Mouse (Mus musculus) liver, embryonic 11.5 days (tissue): Measurements from ENCODE around the gene 2010111I01Rik. TPM values are rescaled to one million over a fixed set of nuclear protein-coding genes. Genes with fewer than 3 reads are reported as not detected.

Experiments used
- ATAC-seq: fragments of 200-750 bp; cut with Nextera tagmentation; replicated peaks from 2 replicates; pipeline ENCODE4 v1.8.0; 2017; ENCODE audit warnings: moderate number of reproducible peaks, mild to moderate bottlenecking, moderate TSS enrichment, moderate library complexity; ENCODE audit not compliant: low FRiP score
- DNase-seq: peaks from one replicate; pipeline ENCODE4 v3.0.0-alpha.2; 2017; ENCODE audit warnings: low spot score
- H3K27ac ChIP-seq: fragments of 300-500 bp; sonication (generic); 2 replicates; pipeline ENCODE4 v1.5.1; 2014; ENCODE audit warnings: mild to moderate bottlenecking, low read depth, low read length, control low read depth
- H3K27me3 ChIP-seq: fragments of 300-500 bp; sonication (generic); replicated peaks from 2 replicates; pipeline ENCODE4 v1.6.1; 2014; ENCODE audit warnings: low read length, mixed read lengths; ENCODE audit not compliant: control insufficient read depth, insufficient read depth
- H3K36me3 ChIP-seq: fragments of 300-500 bp; sonication (generic); 2 replicates; pipeline ENCODE4 v1.6.1; 2014; ENCODE audit warnings: mild to moderate bottlenecking, low read length, moderate library complexity, mixed read lengths; ENCODE audit not compliant: control insufficient read depth, insufficient read depth
- H3K4me1 ChIP-seq: fragments of 300-500 bp; sonication (generic); replicated peaks from 2 replicates; pipeline ENCODE4 v1.6.1; 2014; ENCODE audit warnings: low read length, mixed read lengths; ENCODE audit not compliant: control insufficient read depth, insufficient read depth
- H3K4me2 ChIP-seq: fragments of 300-500 bp; sonication (generic); 2 replicates; pipeline ENCODE4 v1.6.1; 2014; ENCODE audit warnings: mild to moderate bottlenecking, control low read depth, moderate library complexity
- H3K4me3 ChIP-seq: fragments of 300-500 bp; sonication (generic); 2 replicates; pipeline ENCODE4 v1.5.1; 2014; ENCODE audit warnings: low read depth, low read length, control low read depth
- H3K9ac ChIP-seq: fragments of 300-500 bp; sonication (generic); 2 replicates; pipeline ENCODE4 v1.6.1; 2014; ENCODE audit warnings: low read depth, low read length, control low read depth
- H3K9me3 ChIP-seq: fragments of 300-500 bp; sonication (generic); 2 replicates; pipeline ENCODE4 v1.6.1; 2016; ENCODE audit warnings: low read length, inconsistent platforms, mixed read lengths; ENCODE audit not compliant: control insufficient read depth
- WGBS: fragments of 180-500 bp; shearing (Covaris S2); extraction: QIAGEN DNeasy Blood & Tissue Kit; methylation state at CpG from one replicate; pipeline ENCODE4 v1.1.7; 2014; 5-methylcytosine and 5-hydroxymethylcytosine counted together
- polyA plus RNA-seq: library from polyadenylated mRNA; unstranded; fragments of >200 nt; fragmentation: Nextera tagmentation; extraction: Ambion mirVana; gene quantifications from 2 replicates; pipeline ENCODE4 v1.2.1, GENCODE M21; 2014

Gene 2010111I01Rik
- polyA plus RNA-seq, 1 experiment from 2014 or later = 30.6 TPM

GRCm38 (mm10) chr13:63294359-63295193 is 329.9 kb downstream of the 2010111I01Rik start:
- peaks cover 9% of the 10 kb centered on the region for H3K4me1 ChIP-seq
- peak; percentile 53; the same call in 1 of the 2 replicates for ATAC-seq
- H3K9me3 ChIP-seq = no peaks in the 10 kb centered on the region
- H3K27ac ChIP-seq = peak overlapping the region; percentile 16; the same call in 1 of the 2 replicates
- 0 out of 2 replicates have a peak overlapping the region, but pooled peaks have one; percentile 4 for H3K4me2 ChIP-seq
- peak; percentile 43 for DNase-seq
- H3K9ac ChIP-seq = no peak overlapping the region
- H3K36me3 ChIP-seq = peaks cover 8% of the 10 kb centered on the region
- no peaks in the 10 kb centered on the region for H3K27me3 ChIP-seq
- H3K4me3 ChIP-seq = no peak overlapping the region
- 53% methylated on average over 15 of the region's 15 CpGs for WGBS

GRCm38 (mm10) chr13:63296300-63296699 is 331.6 kb downstream of the 2010111I01Rik start:
- Histone ChIP-seq H3K9me3 (no peaks in the 10 kb centered on the region), H3K27ac (no peak overlapping the region), H3K9ac (no peak overlapping the region), H3K4me3 (no peak overlapping the region), H3K4me1 (peaks cover 9% of the 10 kb centered on the region), H3K36me3 (peaks cover 15% of the 10 kb centered on the region), H3K4me2 (no peak overlapping the region), H3K27me3 (no peaks in the 10 kb centered on the region)
- DNase-seq (no peak), ATAC-seq (no peak)
- WGBS = 92% methylated on average over 11 of the region's 11 CpGs

- Histone ChIP-seq H3K9me3 (no peaks in the 10 kb centered on the region), H3K27ac (no peak overlapping the region), H3K4me1 (peaks cover 9% of the 10 kb centered on the region), H3K4me3 (no peak overlapping the region), H3K27me3 (no peaks in the 10 kb centered on the region), H3K4me2 (no peak overlapping the region), H3K36me3 (peaks cover 20% of the 10 kb centered on the region), H3K9ac (no peak overlapping the region)
- 85% methylated on average over 2 of the region's 2 CpGs for WGBS
- ATAC-seq (no peak), DNase-seq (no peak)
Observed at GRCm38 (mm10) chr13:63297003-63297402, 332.3 kb downstream of the 2010111I01Rik start.

- Histone ChIP-seq H3K4me2 (no peak overlapping the region), H3K9ac (no peak overlapping the region), H3K9me3 (no peaks in the 10 kb centered on the region), H3K4me3 (no peak overlapping the region), H3K27ac (no peak overlapping the region), H3K4me1 (peaks cover 9% of the 10 kb centered on the region), H3K36me3 (peaks cover 20% of the 10 kb centered on the region), H3K27me3 (no peaks in the 10 kb centered on the region)
- ATAC-seq = no peak
- WGBS = 88% methylated on average over 3 of the region's 3 CpGs
- DNase-seq = no peak
Observed at GRCm38 (mm10) chr13:63297933-63298332, 333.2 kb downstream of the 2010111I01Rik start.

- no peaks in the 10 kb centered on the region for H3K9me3 ChIP-seq
- H3K4me2 ChIP-seq = no peak overlapping the region
- H3K27me3 ChIP-seq = no peaks in the 10 kb centered on the region
- H3K27ac ChIP-seq = no peak overlapping the region
- no peak overlapping the region for H3K9ac ChIP-seq
- peaks cover 3% of the 10 kb centered on the region for H3K4me1 ChIP-seq
- ATAC-seq (no peak), DNase-seq (no peak)
- 94% methylated on average over 5 of the region's 5 CpGs for WGBS
- H3K4me3 ChIP-seq = no peak overlapping the region
- peaks cover 22% of the 10 kb centered on the region for H3K36me3 ChIP-seq
Observed at GRCm38 (mm10) chr13:63298931-63299330, 334.2 kb downstream of the 2010111I01Rik start.

- no peak for ATAC-seq
- H3K4me2 ChIP-seq = no peak overlapping the region
Observed at GRCm38 (mm10) chr13:63300929-63301328, 336.2 kb downstream of the 2010111I01Rik start.

GRCm38 (mm10) chr13:63301764-63302209 is 337.1 kb downstream of the 2010111I01Rik start:
- peaks cover 22% of the 10 kb centered on the region for H3K36me3 ChIP-seq
- no peak overlapping the region for H3K9ac ChIP-seq
- no peaks in the 10 kb centered on the region for H3K27me3 ChIP-seq
- no peak overlapping the region for H3K4me3 ChIP-seq
- ATAC-seq (no peak), DNase-seq (no peak)
- no peaks in the 10 kb centered on the region for H3K9me3 ChIP-seq
- H3K27ac ChIP-seq = no peak overlapping the region
- 70% methylated on average over 3 of the region's 3 CpGs for WGBS
- H3K4me1 ChIP-seq = no peaks in the 10 kb centered on the region
- no peak overlapping the region for H3K4me2 ChIP-seq

More at GRCm38 (mm10) chr13:63300929-63301328, 336.2 kb downstream of the 2010111I01Rik start:
- Histone ChIP-seq H3K36me3 (peaks cover 22% of the 10 kb centered on the region), H3K27me3 (no peaks in the 10 kb centered on the region), H3K9me3 (no peaks in the 10 kb centered on the region), H3K27ac (no peak overlapping the region), H3K4me3 (no peak overlapping the region), H3K4me1 (no peaks in the 10 kb centered on the region), H3K9ac (no peak overlapping the region)
- no peak for DNase-seq
- WGBS = 81% methylated on average over 7 of the region's 7 CpGs

GRCm38 (mm10) chr13:63302381-63302780 is 337.7 kb downstream of the 2010111I01Rik start:
- no peaks in the 10 kb centered on the region for H3K9me3 ChIP-seq
- no peak overlapping the region for H3K4me3 ChIP-seq
- H3K9ac ChIP-seq = no peak overlapping the region
- no peaks in the 10 kb centered on the region for H3K27me3 ChIP-seq
- H3K36me3 ChIP-seq = peaks cover 22% of the 10 kb centered on the region
- no peaks in the 10 kb centered on the region for H3K4me1 ChIP-seq
- no peak for ATAC-seq
- H3K27ac ChIP-seq = no peak overlapping the region
- WGBS = 91% methylated on average over 5 of the region's 5 CpGs
- no peak for DNase-seq
- no peak overlapping the region for H3K4me2 ChIP-seq
